Mouse (Mus musculus) G1E (cell line): ENCODE measurements around the gene Arl15. TPM values are rescaled to one million over a fixed set of nuclear protein-coding genes. Genes with fewer than 3 reads are reported as not detected.

Experiments used
- ATAC-seq: 2 replicates; pipeline ENCODE4 v1.8.0; 2016; ENCODE audit warnings: mild to moderate bottlenecking; ENCODE audit not compliant: insufficient number of reproducible peaks, poor library complexity, low FRiP score, severe bottlenecking; ENCODE audit errors: extremely low read depth
- DNase-seq: peaks from one replicate; pipeline ENCODE4 v3.0.0; 2012; ENCODE audit warnings: low spot score
- H3K27me3 ChIP-seq: 2 replicates; pipeline ENCODE4 v1.6.1; 2012; ENCODE audit warnings: mild to moderate bottlenecking, low read length, inconsistent platforms; ENCODE audit not compliant: insufficient read depth
- H3K36me3 ChIP-seq: replicated peaks from 2 replicates; pipeline ENCODE3; 2012; ENCODE audit warnings: mild to moderate bottlenecking, inconsistent platforms
- H3K4me1 ChIP-seq: 2 replicates; pipeline ENCODE4 v1.6.1; 2012; ENCODE audit warnings: low read depth, low read length, inconsistent platforms, mixed read lengths; ENCODE audit not compliant: insufficient read depth
- H3K4me3 ChIP-seq: 2 replicates; pipeline ENCODE4 v1.5.1; 2012; ENCODE audit warnings: low read depth, mild to moderate bottlenecking, inconsistent platforms, low read length, moderate library complexity, mixed read lengths
- H3K9me3 ChIP-seq: replicated peaks from 2 replicates; pipeline ENCODE4 v1.6.1; 2012; ENCODE audit warnings: inconsistent platforms
- CTCF ChIP-seq: IDR thresholded peaks from 2 replicates; pipeline ENCODE4 v1.5.1; 2012; ENCODE audit warnings: low read depth, low read length, inconsistent platforms, mixed read lengths
- GATA1 ChIP-seq: IDR thresholded peaks from 2 replicates; pipeline ENCODE4 v1.6.1; 2012; ENCODE audit warnings: borderline replicate concordance, low read length, inconsistent platforms, mixed read lengths
- GATA2 ChIP-seq: IDR thresholded peaks from 2 replicates; pipeline ENCODE4 v1.6.1; 2012; ENCODE audit warnings: low read depth, low read length, inconsistent platforms, borderline replicate concordance
- POLR2AphosphoS5 ChIP-seq: IDR thresholded peaks from 2 replicates; pipeline ENCODE4 v1.6.1; 2012; ENCODE audit warnings: low read depth, low read length, inconsistent platforms; ENCODE audit not compliant: insufficient replicate concordance
- TAL1 ChIP-seq: conservative IDR thresholded peaks from 2 replicates; pipeline ENCODE4 v1.6.1; 2012; ENCODE audit warnings: low read depth, low read length, inconsistent platforms, mixed read lengths
- polyA plus RNA-seq: library from polyadenylated mRNA; stranded (reverse); fragments of >175 nt; gene quantifications from 2 replicates; pipeline ENCODE4 v1.2.3, GENCODE M21; 2012
- total RNA-seq, 2 experiments: library from RNA; stranded (forward) in 1 of 2; stranded (reverse) in 1 of 2; fragments of 200-1000 nt in 1 of 2; fragments of >200 nt in 1 of 2; fragmentation: Nextera tagmentation in 1 of 2; gene quantifications; 2 replicates each; pipeline ENCODE4 v1.2.3; 2014 to 2017

Gene Arl15
- total and polyA plus RNA-seq, 3 experiments: 3.2 to 73.8 (median 64.0) TPM

DNA sequence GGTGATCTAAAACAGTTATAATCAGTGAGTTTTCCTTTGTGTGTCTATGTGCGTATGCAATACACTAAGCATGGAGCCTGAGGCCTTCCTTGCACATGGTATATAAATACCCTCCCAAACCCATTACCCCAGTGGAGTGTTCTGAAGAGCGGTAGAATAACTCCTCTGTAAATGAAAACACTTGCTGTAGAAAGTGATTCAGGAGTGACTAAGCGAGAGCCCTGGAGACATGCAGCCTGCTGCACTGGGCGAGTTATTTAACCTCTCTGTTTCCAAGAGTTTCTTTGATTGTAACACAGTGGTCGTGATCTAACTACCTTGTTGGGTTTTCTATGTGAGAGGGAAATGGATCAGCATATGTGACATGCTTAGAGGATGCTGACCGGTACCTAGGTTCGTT, 266.9 kb downstream of the Arl15 start:
- ATAC-seq (no peak), DNase-seq (no peak)
- Histone ChIP-seq H3K27me3 (no peaks in the 10 kb centered on the region), H3K9me3 (no peaks in the 10 kb centered on the region), H3K4me1 (peaks cover 4% of the 10 kb centered on the region; the same call in 1 of the 2 replicates), H3K4me3 (no peak overlapping the region), H3K36me3 (peaks cover 84% of the 10 kb centered on the region)
- TF ChIP-seq GATA2: no peak
- TF ChIP-seq TAL1: no peak

DNA sequence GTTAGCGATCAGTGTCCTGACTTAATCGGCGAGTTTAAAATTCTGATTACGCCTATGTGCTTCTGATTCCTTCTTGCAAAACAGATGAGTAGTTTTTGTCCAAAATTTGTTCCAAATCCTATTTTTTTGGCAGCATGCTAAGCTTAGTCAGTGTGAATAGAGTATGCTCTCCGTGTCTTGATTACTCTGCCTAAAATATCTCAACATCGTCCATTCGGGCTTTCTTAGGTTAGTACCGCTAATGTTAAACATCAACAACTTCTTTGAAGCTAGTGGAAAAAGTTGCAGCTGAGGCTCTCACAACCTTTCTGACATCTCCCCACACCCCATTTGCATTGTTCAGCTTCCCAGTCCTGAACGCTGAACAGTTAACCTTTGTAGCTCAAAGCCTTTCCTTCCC, 269.8 kb downstream of the Arl15 start:
- no peaks in the 10 kb centered on the region for H3K9me3 ChIP-seq
- peaks cover 94% of the 10 kb centered on the region for H3K36me3 ChIP-seq
- ATAC-seq (no peak), DNase-seq (no peak)
- H3K4me3 ChIP-seq: no peak overlapping the region
- H3K4me1 ChIP-seq: no peaks in the 10 kb centered on the region
- TF ChIP-seq POLR2AphosphoS5 (no peak), TAL1 (no peak), CTCF (no peak), GATA2 (no peak), GATA1 (no peak)
- H3K27me3 ChIP-seq: no peaks in the 10 kb centered on the region

DNA sequence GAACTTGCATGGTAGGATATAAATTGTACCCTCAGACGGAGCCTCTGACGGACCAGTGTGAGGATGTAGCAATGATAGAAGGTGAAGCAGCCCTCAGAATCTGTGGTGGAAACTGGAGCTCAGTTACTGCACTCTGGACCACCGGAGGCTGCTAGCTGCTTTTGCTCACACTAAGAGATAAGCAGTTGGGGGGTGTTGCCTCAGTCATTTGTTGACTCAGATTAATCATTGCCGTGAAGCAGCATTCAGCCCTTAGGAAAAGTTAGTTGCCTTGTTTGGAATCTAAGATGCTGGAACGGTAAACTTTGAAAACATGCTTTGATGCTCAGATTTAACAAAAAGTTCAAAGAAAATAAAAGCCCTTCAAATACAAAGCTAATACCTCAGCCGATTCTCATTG, 270.7 kb downstream of the Arl15 start:
- Histone ChIP-seq H3K27me3 (no peaks in the 10 kb centered on the region), H3K9me3 (no peaks in the 10 kb centered on the region), H3K4me1 (no peaks in the 10 kb centered on the region; the same call in 1 of the 2 replicates), H3K36me3 (peaks cover 98% of the 10 kb centered on the region), H3K4me3 (no peak overlapping the region)
- DNase-seq (no peak), ATAC-seq (no peak)
- TF ChIP-seq CTCF: no peak
- no peak for TF ChIP-seq TAL1
- no peak for TF ChIP-seq POLR2AphosphoS5
- TF ChIP-seq GATA2: no peak
- no peak for TF ChIP-seq GATA1

- Histone ChIP-seq H3K9me3 (no peaks in the 10 kb centered on the region), H3K4me3 (no peak overlapping the region), H3K36me3 (peaks cover 95% of the 10 kb centered on the region), H3K4me1 (no peaks in the 10 kb centered on the region; the same call in 1 of the 2 replicates), H3K27me3 (no peaks in the 10 kb centered on the region)
- ATAC-seq (no peak), DNase-seq (no peak)
- TF ChIP-seq GATA1 (no peak), GATA2 (no peak), CTCF (no peak), POLR2AphosphoS5 (no peak), TAL1 (no peak)
Observed at GRCm38 (mm10) chr13:114068421-114068820, 274.1 kb downstream of the Arl15 start.

DNA sequence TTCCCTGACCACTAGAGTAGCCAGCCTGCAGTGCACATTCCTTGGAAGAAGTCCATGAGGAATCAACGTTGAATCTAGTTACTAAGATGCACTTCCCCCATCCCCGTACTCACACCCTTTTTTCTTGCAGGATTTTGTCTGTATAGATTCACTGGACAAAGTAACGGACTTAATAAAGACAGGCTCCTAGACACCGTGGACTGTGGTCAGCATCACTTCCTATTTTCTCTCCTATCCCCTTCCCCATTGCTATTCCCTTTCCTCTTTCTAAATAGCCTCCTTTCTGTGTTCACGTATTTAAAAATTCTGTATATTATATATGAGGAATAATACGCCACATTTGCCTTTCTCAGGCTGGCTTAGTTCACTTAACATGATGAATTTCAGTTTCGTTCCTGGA, 277.1 kb downstream of the Arl15 start:
- no peak for ATAC-seq
- Histone ChIP-seq H3K36me3 (peaks cover 89% of the 10 kb centered on the region), H3K27me3 (no peaks in the 10 kb centered on the region), H3K9me3 (no peaks in the 10 kb centered on the region), H3K4me3 (no peak overlapping the region), H3K4me1 (no peaks in the 10 kb centered on the region; the same call in 1 of the 2 replicates)
- DNase-seq: no peak
- TF ChIP-seq GATA2 (no peak), GATA1 (no peak)

- H3K9me3 ChIP-seq: no peaks in the 10 kb centered on the region
- TF ChIP-seq TAL1 (no peak), CTCF (no peak), GATA1 (no peak), GATA2 (no peak), POLR2AphosphoS5 (no peak)
- H3K36me3 ChIP-seq: peaks cover 86% of the 10 kb centered on the region
- no peaks in the 10 kb centered on the region for H3K4me1 ChIP-seq
- ATAC-seq: no peak
- no peak for DNase-seq
- H3K27me3 ChIP-seq: no peaks in the 10 kb centered on the region
- H3K4me3 ChIP-seq: no peak overlapping the region
Observed at GRCm38 (mm10) chr13:114074471-114074870, 280.2 kb downstream of the Arl15 start.

GRCm38 (mm10) chr13:114075724-114076384, 281.5 kb downstream of the Arl15 start:
- Histone ChIP-seq H3K4me1 (no peaks in the 10 kb centered on the region), H3K27me3 (no peaks in the 10 kb centered on the region), H3K9me3 (no peaks in the 10 kb centered on the region), H3K36me3 (peaks cover 84% of the 10 kb centered on the region), H3K4me3 (no peak overlapping the region)
- no peak for ATAC-seq
- peak; percentile 56 for TF ChIP-seq CTCF
- TF ChIP-seq TAL1: no peak
- no peak for DNase-seq
